Mouse (Mus musculus): Measurements from ENCODE around the gene Galnt16. TPM values are rescaled to one million over a fixed set of nuclear protein-coding genes. Genes with fewer than 3 reads are reported as not detected.

The Galnt16 gene
- polyA plus RNA-seq, 1 experiment from 2014 or later: 14.0 TPM

DNA sequence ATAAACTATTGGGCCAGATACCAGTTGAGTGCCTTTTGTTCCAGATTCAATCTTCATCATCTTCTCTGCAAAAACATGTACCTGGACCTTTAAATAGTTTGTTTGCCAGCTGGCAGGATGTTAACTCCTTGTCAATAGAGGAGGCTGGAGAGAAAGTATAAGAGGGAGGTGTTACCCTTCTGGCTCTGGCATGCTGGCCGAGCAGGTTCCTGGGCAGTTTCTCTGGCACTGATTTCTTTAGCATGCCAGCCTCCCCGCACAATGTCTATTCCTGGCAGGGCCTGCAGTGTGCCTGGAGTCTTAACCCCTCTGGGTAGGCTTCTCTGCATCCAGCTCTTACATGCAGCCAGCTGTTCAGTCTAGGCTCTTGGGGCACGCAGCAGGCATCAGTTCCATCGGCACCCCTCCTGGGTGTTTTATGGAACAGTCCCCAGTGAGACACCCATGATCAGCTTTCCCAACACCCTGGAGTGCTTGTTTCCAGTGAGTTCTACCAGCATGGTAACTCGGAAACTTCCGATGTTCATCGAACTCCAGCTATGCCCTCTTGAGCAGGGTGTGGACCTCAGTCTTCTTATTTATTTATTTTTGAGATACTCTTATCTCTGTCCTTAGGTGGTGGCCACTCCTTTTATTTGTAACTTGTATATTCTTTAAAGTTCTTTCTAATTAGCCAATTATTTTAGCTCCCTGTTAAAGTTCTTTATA is 136.0 kb downstream of the Galnt16 start:
- no peak overlapping the region for H3K4me3 ChIP-seq (ENCODE audit: low read depth, low read length)
- H3K9ac ChIP-seq (ENCODE audit: low read length): no peak overlapping the region
- H3K27ac ChIP-seq (ENCODE audit: low read depth, low read length): no peak overlapping the region
- no peaks in the 10 kb centered on the region for H3K4me1 ChIP-seq (ENCODE audit: control insufficient read depth, insufficient read depth, low read length)
- DNase-seq (ENCODE audit: low spot score, missing footprints) (no peak), ATAC-seq (ENCODE audit: low FRiP score) (no peak)
- no peaks in the 10 kb centered on the region for H3K27me3 ChIP-seq (ENCODE audit: control insufficient read depth, insufficient read depth, low read length)
- no peak overlapping the region for H3K4me2 ChIP-seq
- H3K36me3 ChIP-seq (ENCODE audit: control insufficient read depth, insufficient read depth, low read length): no peaks in the 10 kb centered on the region
- 94% methylated on average over 7 of the region's 7 CpGs for WGBS
- no peaks in the 10 kb centered on the region for H3K9me3 ChIP-seq (ENCODE audit: control insufficient read depth, low read length)

GRCm38 (mm10) chr12:80654659-80655025 is 136.6 kb downstream of the Galnt16 start:
- no peak for ATAC-seq (ENCODE audit: low FRiP score)
- no peaks in the 10 kb centered on the region for H3K9me3 ChIP-seq (ENCODE audit: control insufficient read depth, low read length)
- no peaks in the 10 kb centered on the region for H3K4me1 ChIP-seq (ENCODE audit: control insufficient read depth, insufficient read depth, low read length)
- 95% methylated on average over 3 of the region's 3 CpGs for WGBS
- no peak for DNase-seq (ENCODE audit: low spot score, missing footprints)
- H3K27me3 ChIP-seq (ENCODE audit: control insufficient read depth, insufficient read depth, low read length): no peaks in the 10 kb centered on the region
- H3K9ac ChIP-seq (ENCODE audit: low read length): no peak overlapping the region
- H3K36me3 ChIP-seq (ENCODE audit: control insufficient read depth, insufficient read depth, low read length): no peaks in the 10 kb centered on the region
- no peak overlapping the region for H3K4me2 ChIP-seq
- H3K27ac ChIP-seq (ENCODE audit: low read depth, low read length): no peak overlapping the region
- H3K4me3 ChIP-seq (ENCODE audit: low read depth, low read length): no peak overlapping the region

- WGBS: 93% methylated on average over 6 of the region's 6 CpGs
- no peak overlapping the region for H3K4me2 ChIP-seq
- H3K27ac ChIP-seq (ENCODE audit: low read depth, low read length): no peak overlapping the region
- no peaks in the 10 kb centered on the region for H3K27me3 ChIP-seq (ENCODE audit: control insufficient read depth, insufficient read depth, low read length)
- ATAC-seq (ENCODE audit: low FRiP score): no peak
- no peak overlapping the region for H3K9ac ChIP-seq (ENCODE audit: low read length)
- DNase-seq (ENCODE audit: low spot score, missing footprints): no peak
- H3K9me3 ChIP-seq (ENCODE audit: control insufficient read depth, low read length): no peaks in the 10 kb centered on the region
- peaks cover 3% of the 10 kb centered on the region for H3K36me3 ChIP-seq (ENCODE audit: control insufficient read depth, insufficient read depth, low read length)
- H3K4me1 ChIP-seq (ENCODE audit: control insufficient read depth, insufficient read depth, low read length): no peaks in the 10 kb centered on the region
- no peak overlapping the region for H3K4me3 ChIP-seq (ENCODE audit: low read depth, low read length)
Measured at GRCm38 (mm10) chr12:80658661-80659060, 140.6 kb downstream of the Galnt16 start.

DNA sequence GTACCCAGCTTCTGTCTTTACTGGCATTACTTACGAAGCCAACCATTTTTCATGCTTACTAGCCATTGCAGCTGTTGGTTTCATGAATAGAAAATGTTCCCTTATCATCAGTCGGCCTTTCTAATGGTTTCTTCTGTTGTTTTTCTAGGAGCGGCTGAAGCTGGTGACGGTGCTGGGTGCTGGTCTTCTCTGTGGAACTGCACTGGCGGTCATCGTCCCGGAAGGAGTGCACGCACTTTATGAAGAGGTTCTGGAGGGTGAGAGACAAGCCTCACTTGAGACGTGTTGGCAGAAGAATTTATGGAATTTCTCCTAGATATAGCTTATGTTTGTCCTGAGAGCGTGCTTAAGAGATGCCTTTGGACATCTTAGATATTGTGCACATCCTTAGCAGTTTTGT is 144.2 kb downstream of the Galnt16 start:
- no peak for ATAC-seq (ENCODE audit: low FRiP score)
- Histone ChIP-seq H3K27ac (ENCODE audit: low read depth, low read length) (no peak overlapping the region), H3K27me3 (ENCODE audit: control insufficient read depth, insufficient read depth, low read length) (no peaks in the 10 kb centered on the region), H3K4me3 (ENCODE audit: low read depth, low read length) (no peak overlapping the region), H3K9me3 (ENCODE audit: control insufficient read depth, low read length) (no peaks in the 10 kb centered on the region), H3K36me3 (ENCODE audit: control insufficient read depth, insufficient read depth, low read length) (peaks cover 3% of the 10 kb centered on the region), H3K4me1 (ENCODE audit: control insufficient read depth, insufficient read depth, low read length) (no peaks in the 10 kb centered on the region), H3K9ac (ENCODE audit: low read length) (no peak overlapping the region), H3K4me2 (no peak overlapping the region)
- WGBS: 96% methylated on average over 10 of the region's 10 CpGs
- DNase-seq (ENCODE audit: low spot score, missing footprints): no peak

- no peak overlapping the region for H3K4me2 ChIP-seq
- no peaks in the 10 kb centered on the region for H3K9me3 ChIP-seq (ENCODE audit: control insufficient read depth, low read length)
- DNase-seq (ENCODE audit: low spot score, missing footprints): no peak
- H3K9ac ChIP-seq (ENCODE audit: low read length): no peak overlapping the region
- no peak for ATAC-seq (ENCODE audit: low FRiP score)
- H3K27ac ChIP-seq (ENCODE audit: low read depth, low read length): no peak overlapping the region
- 84% methylated on average over 2 of the region's 2 CpGs for WGBS
- H3K4me1 ChIP-seq (ENCODE audit: control insufficient read depth, insufficient read depth, low read length): no peaks in the 10 kb centered on the region
- H3K36me3 ChIP-seq (ENCODE audit: control insufficient read depth, insufficient read depth, low read length): peaks cover 3% of the 10 kb centered on the region
- no peaks in the 10 kb centered on the region for H3K27me3 ChIP-seq (ENCODE audit: control insufficient read depth, insufficient read depth, low read length)
- H3K4me3 ChIP-seq (ENCODE audit: low read depth, low read length): no peak overlapping the region
Measured at GRCm38 (mm10) chr12:80663935-80664334, 145.9 kb downstream of the Galnt16 start.

DNA sequence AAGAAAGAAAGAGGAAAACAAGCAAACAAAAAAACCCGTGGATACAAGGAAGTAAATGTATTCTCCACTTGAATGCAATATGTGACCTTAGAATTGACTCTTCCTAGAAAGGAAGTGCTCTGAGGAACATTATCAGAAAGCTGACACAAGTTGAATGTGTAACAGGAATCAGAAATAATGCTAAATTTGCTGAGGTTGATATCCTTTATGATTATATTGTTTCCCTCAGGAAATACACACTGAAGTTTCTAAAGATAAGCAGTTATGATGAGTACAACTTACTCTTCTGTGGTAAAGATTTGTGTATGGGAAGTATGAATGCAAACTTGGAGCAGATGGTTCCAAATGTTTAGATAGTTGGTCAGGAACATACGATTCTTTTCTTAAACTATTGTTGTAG is 150.3 kb downstream of the Galnt16 start:
- no peak for ATAC-seq (ENCODE audit: low FRiP score)
- Histone ChIP-seq H3K9me3 (ENCODE audit: control insufficient read depth, low read length) (no peaks in the 10 kb centered on the region), H3K9ac (ENCODE audit: low read length) (no peak overlapping the region), H3K4me2 (no peak overlapping the region), H3K27ac (ENCODE audit: low read depth, low read length) (no peak overlapping the region), H3K4me1 (ENCODE audit: control insufficient read depth, insufficient read depth, low read length) (no peaks in the 10 kb centered on the region), H3K4me3 (ENCODE audit: low read depth, low read length) (no peak overlapping the region), H3K36me3 (ENCODE audit: control insufficient read depth, insufficient read depth, low read length) (no peaks in the 10 kb centered on the region), H3K27me3 (ENCODE audit: control insufficient read depth, insufficient read depth, low read length) (no peaks in the 10 kb centered on the region)
- DNase-seq (ENCODE audit: low spot score, missing footprints): no peak
- WGBS: 89% methylated on average over 2 of the region's 2 CpGs

GRCm38 (mm10) chr12:80673170-80673569 is 155.1 kb downstream of the Galnt16 start:
- ATAC-seq (ENCODE audit: low FRiP score) (0 out of 2 replicates have a peak, but pooled peaks have one; percentile 44), DNase-seq (ENCODE audit: low spot score, missing footprints) (peak; percentile 87)
- no peak overlapping the region for H3K4me3 ChIP-seq (ENCODE audit: low read depth, low read length)
- no peak overlapping the region for H3K4me2 ChIP-seq
- H3K36me3 ChIP-seq (ENCODE audit: control insufficient read depth, insufficient read depth, low read length): no peaks in the 10 kb centered on the region
- no peak overlapping the region for H3K9ac ChIP-seq (ENCODE audit: low read length)
- no peaks in the 10 kb centered on the region for H3K27me3 ChIP-seq (ENCODE audit: control insufficient read depth, insufficient read depth, low read length)
- no peaks in the 10 kb centered on the region for H3K9me3 ChIP-seq (ENCODE audit: control insufficient read depth, low read length)
- no peaks in the 10 kb centered on the region for H3K4me1 ChIP-seq (ENCODE audit: control insufficient read depth, insufficient read depth, low read length)
- no peak overlapping the region for H3K27ac ChIP-seq (ENCODE audit: low read depth, low read length)
- WGBS: 21% methylated on average over 3 of the region's 3 CpGs

Other genes starting within 250 kb of the Galnt16 start
- 12.9 and 13.5 TPM in 2 replicates for gene Dcaf5, start 81.7 kb upstream of the Galnt16 start, polyA plus RNA-seq (2014; fragmentation: Nextera tagmentation; extraction: Ambion mirVana)
- gene Exd2, start 55.2 kb upstream of the Galnt16 start, polyA plus RNA-seq (2014; fragmentation: Nextera tagmentation; extraction: Ambion mirVana): 40.3 and 49.2 TPM in 2 replicates
- 29.8 and 30.4 TPM in 2 replicates for gene Slc39a9, start 125.6 kb downstream of the Galnt16 start, polyA plus RNA-seq (2014; fragmentation: Nextera tagmentation; extraction: Ambion mirVana)
- 361 and 378 TPM in 2 replicates for gene Erh, start 126.1 kb downstream of the Galnt16 start, polyA plus RNA-seq (2014; fragmentation: Nextera tagmentation; extraction: Ambion mirVana)
- gene Plekhd1, start 174.3 kb downstream of the Galnt16 start, polyA plus RNA-seq (2014; fragmentation: Nextera tagmentation; extraction: Ambion mirVana): 1.1 and 1.4 TPM in 2 replicates
- gene Ccdc177, start 242.4 kb downstream of the Galnt16 start, polyA plus RNA-seq (2014; fragmentation: Nextera tagmentation; extraction: Ambion mirVana): 4.9 and 5.3 TPM in 2 replicates